Mouse (Mus musculus) G1E (cell line): ENCODE data around the gene Metrn.

Experiments used
- CTCF ChIP-seq: IDR thresholded peaks from 2 replicates; pipeline ENCODE4 v1.5.1; 2012; ENCODE audit warnings: low read depth, low read length, inconsistent platforms, mixed read lengths
- GATA1 ChIP-seq: IDR thresholded peaks from 2 replicates; pipeline ENCODE4 v1.6.1; 2012; ENCODE audit warnings: borderline replicate concordance, low read length, inconsistent platforms, mixed read lengths

DNA sequence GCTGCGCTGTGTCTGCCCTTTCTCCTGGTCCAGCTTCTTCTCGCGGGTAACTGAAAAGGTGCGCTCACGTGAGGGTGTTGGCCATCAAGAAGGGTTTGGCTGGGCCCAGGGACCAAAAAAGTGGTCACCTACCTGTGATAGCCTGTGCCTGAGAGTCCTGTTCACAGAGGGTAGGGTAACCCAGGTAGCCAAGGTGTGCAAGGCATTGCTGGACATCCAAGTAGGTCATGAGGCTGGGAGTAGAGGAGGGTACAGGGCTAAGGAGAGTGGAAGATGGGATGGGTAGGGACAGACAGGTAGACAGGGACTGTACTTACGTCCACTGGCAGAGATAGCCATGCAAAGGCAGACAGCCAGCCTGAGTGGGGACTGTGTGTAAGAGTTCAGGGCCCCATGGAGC lies 43.6 kb upstream of the Metrn start:
- TF ChIP-seq CTCF (no peak), GATA1 (no peak)
